ENCODE assay signal across 16 mouse cellular contexts in genomic region chr11:110495323-110496060, GRCm38 (mm10).
DNase-seq lines count a peak whose midpoint lies in the region; TF ChIP-seq lines count a peak whose summit lies in the region.
"Had no signal": no experiment of that assay in that cellular context is flagged by ENCODE, and none has a peak within 500 bp of the region (broad histone marks: within the 10 kb centered on the region; RNA-seq: fewer than 3 reads in every experiment).

No protein-coding gene starts in this region.

- H3K4me3 ChIP-seq in left cerebral cortex, adult 2 months: no peak overlapping the region
- H3K4me3 ChIP-seq: embryonic facial prominence, embryonic 12.5 days; hindbrain, embryonic 13.5 days; limb, embryonic 13.5 days; liver, embryonic 15.5 days; stomach, embryonic 15.5 days had no signal

- H3K27ac ChIP-seq in left cerebral cortex, adult 2 months: no peak overlapping the region
- H3K27ac ChIP-seq: embryonic facial prominence, embryonic 12.5 days; hindbrain, embryonic 13.5 days; kidney, postnatal 0 days; limb, embryonic 13.5 days; liver, embryonic 15.5 days; macrophage; stomach, embryonic 15.5 days had no signal

- peak; percentile 4; the same call in 1 of the 2 replicates for TF ChIP-seq CTCF in left cerebral cortex, adult 2 months (IDR thresholded peaks at IDR 0.05)

- intact Hi-C loops in left cerebral cortex, adult 2 months (cut with DNase I): loop anchor here (5.0 kb wide), 2 partner anchors 128 to 143 kb away; no protein-coding TSS in a partner anchor

- peak; percentile 65 for DNase-seq in heart, adult 11 months
- no peak for DNase-seq in heart, postnatal 4 days
- DNase-seq in left cerebral cortex, adult 2 months (ENCODE audit: extremely low spot score in 1 of 2, low spot score in 2 of 2): no peak
- DNase-seq in left cerebral cortex, adult 18-20 months (ENCODE audit: low spot score in 2 of 2): no peak
- DNase-seq in ES-CJ7 (ENCODE audit: low read depth, low spot score) (peak; percentile 14), R1 (ENCODE audit: low read depth, low spot score) (peak; percentile 26), adipocyte (ENCODE audit: low spot score) (no peak)
- DNase-seq in cerebellum, adult 11-12 months: no peak
- DNase-seq: cerebellum, adult 11 months had no signal

Comparison
In these comparisons a context has a peak if more than half of its experiments do, and no peak if none do; other contexts are left out.
1. DNase-seq: peak in heart, adult 11 months (single experiment), ES-CJ7 (single experiment) and R1 (single experiment); none in heart, postnatal 4 days (single experiment), left cerebral cortex, adult 2 months (0 of 2), left cerebral cortex, adult 18-20 months (0 of 2), cerebellum, adult 11-12 months (single experiment) and adipocyte (single experiment).